Mouse (Mus musculus) spleen, postnatal 4 days (tissue): ENCODE data around the gene Pla2g5.
A peak's percentile ranks its signal among the peaks of the same experiment; 100 is the strongest.

ENCODE experiments used
- DNase-seq, 2 experiments: peaks; one replicate each; pipeline ENCODE4 v3.0.0; 2022; ENCODE audit warnings: low spot score in 2 of 2

Gene Pla2g5

DNA sequence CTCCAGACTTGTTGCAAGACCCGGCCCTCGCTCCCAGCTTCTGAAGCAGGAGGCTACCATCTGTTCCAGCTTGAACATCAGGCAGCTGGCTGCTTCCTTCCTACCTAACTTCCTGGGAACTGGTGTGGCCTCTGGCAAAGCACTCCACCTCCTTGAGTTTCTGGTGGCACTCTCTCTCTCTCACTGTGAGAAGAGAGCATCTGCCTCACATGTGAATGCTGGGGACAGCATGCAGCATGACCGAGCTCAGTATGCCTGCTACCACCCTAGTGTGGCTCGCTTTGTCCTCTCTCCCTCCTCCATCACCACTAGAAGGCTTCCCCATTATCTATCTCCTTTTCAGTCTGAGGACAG lies 66.1 kb downstream of the Pla2g5 start:
- DNase-seq = no peak

DNA sequence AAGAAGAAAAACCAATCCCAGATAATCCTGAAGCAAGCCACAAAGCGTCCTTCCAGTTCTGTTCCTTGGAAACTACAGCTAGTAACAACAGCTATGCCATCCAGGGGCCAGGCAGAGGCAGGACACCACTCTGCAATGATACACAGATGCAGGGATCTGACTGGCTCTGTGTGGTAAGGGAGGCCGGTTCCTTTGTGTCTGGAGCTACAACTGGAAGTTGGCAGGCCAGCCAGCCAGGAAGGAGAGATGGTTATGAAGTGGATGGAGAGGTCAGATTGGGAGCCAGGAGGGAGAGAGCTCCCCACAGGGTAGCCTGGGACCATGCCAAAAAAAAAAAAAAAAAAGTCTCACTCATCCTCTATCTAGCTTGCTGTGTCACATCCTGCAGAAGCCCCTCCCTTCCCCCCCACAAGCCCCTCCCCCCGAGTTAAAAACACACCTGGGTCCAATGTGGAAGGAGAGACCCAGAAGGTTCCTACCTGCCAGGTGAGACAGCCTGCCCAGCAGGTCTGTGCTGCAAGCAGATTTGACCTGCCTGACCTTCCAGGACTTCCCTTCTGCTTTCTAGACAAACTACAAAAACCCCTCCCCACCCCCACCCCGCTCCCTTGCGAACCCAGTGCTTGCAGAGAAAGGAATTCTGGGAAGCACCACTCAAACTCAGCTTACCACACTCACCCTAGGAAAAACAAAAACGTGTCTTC lies 66.6 kb downstream of the Pla2g5 start:
- no peak for DNase-seq

DNA sequence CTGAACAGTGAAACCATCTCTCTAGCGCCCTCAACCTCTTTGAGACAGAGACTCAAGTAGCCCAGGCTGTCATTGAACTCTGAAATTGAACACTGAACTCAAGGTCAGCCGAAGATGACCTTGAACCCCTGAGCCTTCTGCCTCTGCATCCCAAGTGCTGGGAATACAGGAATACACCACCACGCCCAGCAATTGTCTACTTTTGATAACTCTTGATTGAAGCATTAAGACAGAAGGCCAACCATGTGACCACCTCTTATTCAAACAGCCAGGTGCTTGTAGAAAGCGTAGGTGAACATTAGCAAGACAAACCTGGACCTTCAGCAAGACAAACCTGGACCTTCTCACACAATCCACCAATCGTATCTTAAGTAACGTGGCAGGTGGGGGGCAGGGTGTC lies 68.9 kb downstream of the Pla2g5 start:
- DNase-seq = no peak

DNA sequence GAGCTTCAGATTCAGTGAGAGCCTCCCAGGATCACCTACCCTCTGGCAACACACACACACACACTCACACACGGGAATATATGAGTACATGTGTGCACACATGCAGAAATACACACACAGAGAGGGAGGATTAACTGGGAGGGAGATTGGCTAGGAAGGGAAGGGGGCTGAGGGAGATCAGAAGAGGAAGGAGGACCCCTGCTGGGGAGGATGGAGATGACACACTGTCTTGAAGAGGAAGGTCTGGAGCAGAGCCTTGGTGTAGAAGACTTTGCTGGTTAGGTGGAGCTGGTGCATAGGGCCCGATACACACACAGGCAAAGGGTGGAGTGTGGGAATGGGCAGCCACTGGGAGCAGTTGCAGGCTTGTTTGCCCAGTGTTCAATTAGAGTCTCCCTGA lies 70.0 kb downstream of the Pla2g5 start:
- DNase-seq = peak in 1 of 2 experiments; percentile 19

DNA sequence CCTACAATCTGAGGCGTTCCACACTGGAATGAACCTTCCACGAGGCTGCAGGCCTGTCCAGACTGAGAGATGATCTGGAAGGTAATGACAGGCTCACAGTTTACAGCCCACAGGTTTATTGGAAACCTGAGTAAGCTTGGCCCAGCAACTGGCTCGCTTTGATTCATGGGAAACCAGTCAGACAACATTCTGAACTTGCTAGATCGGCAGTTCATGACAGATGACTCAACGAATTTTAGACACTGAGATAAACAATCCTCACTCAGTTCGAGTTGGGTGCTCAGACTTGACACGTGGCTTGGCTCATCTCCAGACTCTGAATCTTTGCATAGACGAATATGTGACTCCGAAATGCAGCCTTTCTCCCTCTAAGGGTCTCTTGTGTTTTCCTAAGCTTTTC lies 70.7 kb downstream of the Pla2g5 start:
- no peak for DNase-seq

DNA sequence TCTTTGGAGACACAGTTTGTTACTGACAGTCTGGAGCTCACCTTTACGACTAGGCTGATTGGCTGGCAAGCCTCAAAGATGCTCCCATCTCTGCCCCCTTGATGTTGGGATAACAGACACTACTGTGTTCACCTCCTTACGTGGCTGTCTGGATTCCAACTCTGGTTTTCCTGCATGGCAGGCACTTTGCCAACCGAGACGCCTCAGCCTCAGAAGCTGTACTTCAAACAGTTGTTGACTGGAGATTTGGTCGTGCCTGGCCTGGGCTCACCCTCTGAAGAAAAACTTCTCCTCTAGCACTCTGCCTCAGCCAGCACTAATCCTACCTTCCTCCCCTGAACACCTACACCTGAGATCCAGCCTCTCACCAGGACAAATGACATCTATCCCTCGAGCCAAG lies 71.8 kb downstream of the Pla2g5 start:
- DNase-seq = no peak

DNA sequence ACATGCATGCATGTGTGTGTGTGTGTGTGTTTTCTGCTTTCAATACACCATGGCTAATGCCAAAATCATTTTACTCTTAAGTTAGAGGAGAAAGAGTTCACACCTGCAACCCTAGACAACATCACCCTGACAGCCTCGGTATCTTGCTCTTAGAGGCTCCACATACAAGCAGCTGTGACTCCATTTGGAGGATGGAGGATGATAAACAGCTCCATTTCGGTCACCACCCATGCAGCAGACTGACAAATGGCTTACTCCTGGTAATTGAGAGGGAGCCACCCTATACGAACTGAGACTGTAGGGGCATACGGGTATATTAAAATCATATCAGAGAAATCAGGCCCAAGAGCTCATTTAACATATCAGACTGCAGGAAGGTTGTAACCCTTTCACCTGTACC lies 74.9 kb downstream of the Pla2g5 start:
- DNase-seq = no peak

DNA sequence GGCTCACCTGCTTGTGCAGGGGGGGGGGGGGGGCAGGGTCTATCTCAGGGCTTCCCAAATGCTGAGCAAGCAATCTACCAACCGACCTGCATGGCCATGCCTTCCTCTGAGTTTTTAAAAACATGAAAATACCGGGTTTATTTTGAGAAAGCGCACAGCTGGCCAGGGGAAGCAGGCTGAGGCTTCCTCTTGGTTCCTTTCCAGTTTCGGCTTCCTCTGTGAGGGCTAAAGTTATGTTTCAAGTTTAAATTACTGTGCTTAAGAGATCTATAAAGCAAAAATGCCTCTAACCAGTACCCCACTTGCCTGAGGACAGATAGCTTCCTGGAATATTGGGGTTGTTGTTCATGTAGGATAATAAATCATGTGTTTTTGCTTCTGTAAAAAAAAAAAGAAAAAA lies 77.1 kb downstream of the Pla2g5 start:
- no peak for DNase-seq

DNA sequence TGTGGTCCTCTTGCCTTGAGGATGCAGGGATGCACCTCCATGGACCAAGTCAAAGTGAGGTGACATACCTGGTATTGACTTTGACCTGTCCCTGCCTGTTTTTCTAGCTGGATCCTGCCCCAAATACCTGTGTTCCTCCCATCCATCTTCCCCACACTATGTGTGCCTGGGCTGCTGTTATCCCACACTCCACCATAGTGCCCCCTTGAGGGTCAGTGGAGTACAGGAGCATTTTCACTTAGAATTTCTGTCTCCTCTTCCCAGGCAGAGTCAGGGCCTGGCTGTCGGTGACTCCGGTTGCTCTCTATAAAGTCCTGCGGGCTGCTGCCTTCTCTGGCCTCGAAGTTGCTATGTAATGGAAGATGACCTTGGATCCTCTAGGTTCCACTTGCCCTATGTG lies 77.6 kb downstream of the Pla2g5 start:
- DNase-seq = no peak

DNA sequence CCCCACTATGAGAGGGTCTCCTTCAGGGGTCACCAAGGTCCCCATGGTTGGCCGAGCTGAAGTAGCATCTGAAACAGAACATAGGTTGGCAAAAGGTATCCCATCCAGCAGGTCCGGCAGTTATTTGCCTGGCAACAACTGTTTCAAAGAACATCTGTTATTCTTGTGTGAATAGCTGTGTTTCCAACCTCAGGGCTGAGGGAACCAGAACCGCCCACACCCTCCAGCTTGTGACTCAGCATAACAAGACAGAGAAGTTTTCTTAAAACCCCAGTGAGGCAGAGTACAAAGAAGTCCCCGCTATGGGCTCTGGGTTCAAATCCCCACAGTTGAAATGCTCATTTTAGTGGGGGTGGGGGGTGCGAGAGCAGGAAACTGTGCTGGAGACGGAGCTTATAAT lies 81.2 kb downstream of the Pla2g5 start:
- no peak for DNase-seq

DNA sequence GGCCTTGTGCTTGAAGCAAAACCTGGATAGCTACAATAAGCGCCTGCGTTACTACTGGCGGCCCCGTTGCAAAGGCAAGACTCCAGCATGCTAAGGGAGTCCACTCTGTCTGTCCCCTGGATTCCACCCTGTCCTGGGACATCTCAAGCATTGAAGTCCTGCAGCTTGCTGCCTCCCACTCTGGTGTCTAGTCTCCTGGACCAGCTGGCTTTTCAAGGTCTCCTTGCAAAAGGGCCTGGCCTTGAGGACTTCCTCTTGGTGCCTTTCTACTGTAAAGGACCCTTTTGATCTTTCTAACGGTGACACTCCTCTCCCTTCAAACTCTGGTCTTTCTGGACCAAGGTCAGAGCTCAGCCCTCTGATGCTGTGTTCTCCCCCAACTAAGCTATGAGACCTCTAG lies 83.0 kb downstream of the Pla2g5 start:
- DNase-seq = no peak

DNA sequence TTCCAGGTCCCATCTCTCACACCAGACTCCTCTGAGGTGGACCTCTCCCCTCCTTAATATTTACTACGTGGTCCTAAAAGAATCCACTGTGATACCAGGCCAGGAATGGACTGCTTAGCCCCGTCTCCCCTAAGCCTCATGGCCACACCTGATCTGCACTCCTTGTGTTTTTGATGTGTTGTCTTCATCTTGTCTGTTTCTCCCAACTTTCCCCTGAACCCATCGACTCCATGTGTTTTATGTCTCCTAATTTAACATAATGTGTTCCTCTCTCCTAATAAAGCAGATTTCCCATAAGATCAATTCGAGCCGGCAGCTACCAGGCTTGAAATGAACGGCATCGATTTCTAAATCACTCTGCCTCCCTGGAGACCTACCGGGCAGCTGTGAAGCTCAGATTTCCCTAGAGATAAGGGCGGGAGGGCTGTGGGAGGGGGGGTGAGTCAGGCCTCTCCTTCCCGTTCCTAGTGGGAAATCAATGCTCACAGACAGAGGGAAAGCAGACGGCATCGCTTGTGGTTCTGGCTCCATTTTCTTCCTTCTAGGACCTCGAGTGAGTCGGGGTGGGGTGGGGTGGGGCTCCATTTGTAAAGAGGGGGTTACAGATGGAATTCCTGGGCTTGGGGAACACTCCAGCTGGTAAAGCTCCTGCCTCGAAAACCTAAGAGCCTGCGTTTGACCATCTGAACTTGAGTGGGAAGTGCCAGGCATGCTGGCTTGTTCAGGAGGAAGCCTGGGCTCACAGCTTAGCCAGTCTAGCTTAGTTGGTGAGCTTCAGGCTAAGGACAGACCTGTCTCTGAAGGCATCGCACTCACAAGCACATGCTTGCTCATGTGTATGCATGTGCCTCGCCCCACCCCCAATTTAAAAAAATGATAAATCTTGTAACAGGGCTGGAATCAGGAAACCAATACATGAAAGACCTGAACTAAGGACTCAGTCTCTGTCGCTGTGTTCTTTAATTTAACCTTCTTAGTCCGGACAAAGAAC lies 85.6 kb downstream of the Pla2g5 start:
- DNase-seq = no peak

DNA sequence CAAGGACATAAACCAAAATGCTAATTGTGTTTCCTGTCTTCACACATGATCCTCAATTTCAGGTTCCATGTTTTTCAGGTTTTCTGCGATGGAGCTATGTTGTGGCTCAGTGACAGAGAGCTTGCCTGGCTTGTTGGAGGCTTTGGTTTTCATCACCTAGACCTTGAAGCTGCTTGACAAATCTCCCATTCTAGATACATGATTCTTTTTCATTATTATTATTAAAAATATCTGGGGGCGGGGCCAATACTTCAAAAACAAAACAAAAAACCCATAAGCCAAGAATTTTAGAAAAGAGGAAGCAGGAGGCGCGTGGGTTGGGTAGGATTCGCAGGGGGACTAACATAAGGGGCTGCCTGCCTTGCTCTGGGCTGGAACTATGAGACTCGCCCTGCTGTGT lies 87.8 kb downstream of the Pla2g5 start, which contains the start of gene Pla2g2d:
Gene Pla2g2d (plus strand): TSS at position 301 of the 400 bp plus-strand sequence.
- DNase-seq = no peak

DNA sequence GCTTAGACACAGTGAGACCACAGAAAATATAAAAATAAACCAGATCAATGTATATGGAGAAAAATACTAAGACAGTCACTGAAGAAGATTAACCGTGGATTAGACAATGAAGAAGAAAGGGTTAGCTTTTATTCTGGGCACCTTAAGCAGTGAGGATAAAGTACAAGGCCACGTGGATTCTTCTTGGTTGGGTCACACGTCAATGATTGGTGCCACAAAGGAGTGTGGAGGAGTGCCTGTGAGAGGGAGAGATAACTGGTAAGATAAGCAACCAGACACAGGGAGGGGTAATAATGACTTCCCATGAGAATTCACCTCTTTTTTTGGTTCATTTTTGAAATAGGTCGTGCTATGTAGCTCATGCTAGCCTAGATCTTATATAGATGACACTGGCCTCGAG lies 90.9 kb downstream of the Pla2g5 start:
- DNase-seq = no peak

DNA sequence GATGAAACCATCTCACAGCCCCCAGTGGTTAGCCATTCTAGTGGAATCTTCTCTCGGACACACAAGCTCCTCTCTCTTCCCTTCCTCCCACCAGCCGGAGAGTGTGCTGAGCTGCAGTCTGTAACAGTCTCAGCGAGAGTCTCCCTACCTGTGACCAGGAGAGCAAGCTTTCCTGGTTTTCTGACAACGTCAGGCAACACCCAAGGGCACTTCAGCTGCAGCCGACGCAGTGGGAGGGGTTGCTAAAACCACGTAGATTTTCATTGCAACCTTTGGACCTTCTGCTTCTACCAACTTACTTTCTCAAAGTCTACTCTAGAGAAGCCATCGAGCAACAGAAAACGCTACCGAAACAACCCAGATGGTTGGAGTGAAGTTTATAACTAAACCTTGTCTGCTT lies 91.3 kb downstream of the Pla2g5 start:
- DNase-seq = no peak

DNA sequence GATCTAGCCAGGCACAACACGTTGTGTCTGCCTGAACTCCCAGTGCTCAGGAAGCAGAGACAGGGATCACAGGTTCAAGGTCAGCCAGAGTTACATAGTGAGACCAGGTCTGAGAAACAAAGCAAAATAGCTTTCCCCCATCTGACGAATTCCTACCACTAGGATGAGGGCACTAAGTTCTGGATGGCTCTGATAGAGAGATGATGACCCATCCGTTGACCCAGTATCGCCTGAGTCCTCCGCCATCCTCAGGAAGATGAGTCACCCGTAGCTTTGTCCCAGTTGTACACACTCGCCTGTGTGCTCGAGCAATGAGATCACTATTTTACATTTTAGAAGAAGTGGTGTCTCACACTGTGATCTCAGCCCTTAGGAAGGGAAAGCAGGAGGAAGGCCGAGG lies 101.0 kb downstream of the Pla2g5 start:
- no peak for DNase-seq

DNA sequence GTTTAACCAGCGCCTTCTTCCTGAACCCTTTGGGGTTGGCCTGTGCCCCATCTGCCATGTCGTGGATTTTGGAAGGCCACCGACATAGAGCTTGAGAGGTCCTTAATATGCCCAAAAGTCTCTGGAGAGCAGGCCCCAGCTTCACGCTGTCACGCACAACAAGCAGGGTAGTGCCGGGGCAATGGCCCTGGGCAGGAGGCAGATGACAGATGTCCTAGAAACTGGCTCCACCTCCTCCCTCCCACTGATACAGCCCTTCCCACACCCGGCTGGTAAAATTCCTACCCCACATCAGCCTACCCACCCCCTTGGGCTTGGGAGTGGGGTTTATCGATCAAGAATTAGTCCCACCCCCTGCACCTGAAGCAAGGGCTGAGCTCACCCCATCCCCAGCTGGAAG lies 105.9 kb downstream of the Pla2g5 start, which contains the start of gene Pla2g2f:
Gene Pla2g2f (minus strand): TSS at position 211 of the 400 bp plus-strand sequence.
- no peak for DNase-seq

DNA sequence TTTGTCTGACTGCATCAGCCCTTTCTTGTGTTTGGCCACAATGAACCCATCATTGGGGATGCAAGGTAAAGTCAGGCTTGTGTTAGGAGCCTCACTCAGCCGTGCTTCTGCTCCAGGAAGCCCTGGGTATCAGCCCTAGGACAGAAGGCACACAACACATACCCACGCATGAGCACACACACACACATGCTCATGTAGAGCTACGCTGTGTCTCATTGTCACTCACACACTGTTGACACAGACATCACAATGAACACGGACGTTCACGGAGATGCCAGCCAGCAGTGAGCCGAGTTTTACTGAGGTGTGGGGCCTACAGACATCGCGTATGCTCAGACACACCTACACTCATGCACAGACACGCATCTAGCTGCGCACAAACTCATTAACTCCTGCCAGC lies 107.3 kb downstream of the Pla2g5 start:
- no peak for DNase-seq

DNA sequence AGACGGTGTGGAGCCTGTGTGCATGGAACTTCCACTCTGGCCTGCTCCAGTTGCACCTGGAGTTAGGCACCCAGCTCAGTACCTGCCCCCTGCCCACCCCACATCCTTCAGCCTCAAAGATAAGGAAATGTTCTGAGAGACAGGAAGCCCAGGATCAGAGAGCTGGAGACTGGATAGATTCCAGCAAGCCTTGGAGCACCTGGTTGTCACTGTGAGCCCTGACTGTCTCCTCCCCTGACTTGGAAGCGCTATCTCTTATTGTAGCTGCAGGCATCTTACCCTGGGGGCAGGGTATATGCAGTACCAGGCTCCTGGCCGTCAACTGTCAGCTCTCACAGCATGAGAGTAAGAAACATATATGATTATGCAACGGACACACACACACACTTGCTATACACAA lies 107.8 kb downstream of the Pla2g5 start:
- DNase-seq = no peak

DNA sequence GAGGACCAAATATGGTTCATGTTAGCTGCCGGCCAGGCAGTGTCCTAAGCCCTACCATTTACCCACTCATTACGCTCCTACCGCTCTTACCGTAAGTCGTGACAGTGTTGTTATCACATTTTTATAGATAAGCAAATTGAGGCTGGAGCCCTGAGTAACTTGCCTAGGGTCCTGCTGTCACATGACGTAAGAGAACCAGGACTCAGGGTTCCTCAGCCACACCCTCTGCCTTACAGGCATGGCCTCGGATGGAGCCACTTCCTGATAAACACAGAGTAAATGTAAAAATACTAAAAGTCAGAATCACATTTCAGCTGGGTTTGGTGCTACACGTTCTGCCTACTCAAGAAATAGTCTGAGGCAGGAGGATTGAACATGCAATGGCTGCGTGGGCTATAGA lies 108.8 kb downstream of the Pla2g5 start:
- no peak for DNase-seq

DNA sequence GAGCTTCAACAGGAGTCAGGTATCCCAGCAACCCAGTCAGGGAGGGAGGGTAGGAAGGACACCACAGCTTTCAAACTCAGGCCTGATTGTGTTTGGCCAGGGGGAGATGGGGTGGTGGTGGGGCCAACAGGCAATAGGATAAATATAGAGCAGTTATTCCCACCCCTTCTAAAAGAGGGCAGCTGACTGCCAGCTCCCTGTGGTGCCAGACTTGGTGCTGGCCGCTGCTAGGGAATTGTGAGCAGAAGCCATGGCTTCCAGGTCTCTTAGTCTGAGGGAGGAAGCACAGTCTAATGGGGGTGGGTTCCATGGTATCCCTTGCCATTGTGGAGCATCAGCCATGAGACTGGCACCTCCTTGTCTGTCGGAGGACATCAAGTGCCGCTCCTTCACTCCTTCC lies 109.7 kb downstream of the Pla2g5 start:
- DNase-seq = no peak

DNA sequence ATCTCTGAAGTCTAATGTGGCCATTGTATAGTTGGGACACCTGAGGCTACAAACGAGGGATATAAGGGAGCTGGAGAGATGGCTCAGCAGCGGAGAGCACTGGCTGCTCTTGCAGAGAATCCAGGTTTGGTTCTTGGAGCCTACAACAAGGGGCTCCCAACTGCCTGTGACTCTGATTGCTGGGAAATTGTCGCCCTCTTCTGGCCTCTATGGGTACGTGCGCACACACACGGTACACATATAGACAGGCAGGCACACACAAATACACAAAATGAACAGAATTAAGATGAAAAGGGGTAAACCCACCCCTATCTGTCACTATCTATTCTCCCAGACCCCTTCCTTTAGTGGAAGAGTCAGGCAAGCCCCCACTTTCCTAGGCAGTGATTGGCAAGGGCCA lies 110.7 kb downstream of the Pla2g5 start:
- no peak for DNase-seq
